Mouse (Mus musculus) megakaryocyte progenitor cell, adult 5-6 weeks (primary cell): ENCODE results near the gene Npc2. TPM values are rescaled to one million over a fixed set of nuclear protein-coding genes. Genes with fewer than 3 reads are reported as not detected.

Experiments used
- ATAC-seq: replicated peaks from 2 replicates; pipeline ENCODE4 v1.8.0; 2016; ENCODE audit warnings: mild to moderate bottlenecking, moderate TSS enrichment, inconsistent platforms; ENCODE audit not compliant: poor library complexity
- total RNA-seq, 2 experiments: library from RNA; stranded (forward) in 1 of 2; stranded (reverse) in 1 of 2; fragments of 157-497, 149-512 nt in 1 of 2; fragments of 200-1000 nt in 1 of 2; gene quantifications; 2 replicates each; pipeline versions ENCODE4 v1.2.3 to v1.2.4; 2015 to 2017

The Npc2 gene
- total RNA-seq (2015) (98.8 and 112 TPM in 2 replicates), total RNA-seq (2017) (65.3 and 70.9 TPM in 2 replicates)

DNA sequence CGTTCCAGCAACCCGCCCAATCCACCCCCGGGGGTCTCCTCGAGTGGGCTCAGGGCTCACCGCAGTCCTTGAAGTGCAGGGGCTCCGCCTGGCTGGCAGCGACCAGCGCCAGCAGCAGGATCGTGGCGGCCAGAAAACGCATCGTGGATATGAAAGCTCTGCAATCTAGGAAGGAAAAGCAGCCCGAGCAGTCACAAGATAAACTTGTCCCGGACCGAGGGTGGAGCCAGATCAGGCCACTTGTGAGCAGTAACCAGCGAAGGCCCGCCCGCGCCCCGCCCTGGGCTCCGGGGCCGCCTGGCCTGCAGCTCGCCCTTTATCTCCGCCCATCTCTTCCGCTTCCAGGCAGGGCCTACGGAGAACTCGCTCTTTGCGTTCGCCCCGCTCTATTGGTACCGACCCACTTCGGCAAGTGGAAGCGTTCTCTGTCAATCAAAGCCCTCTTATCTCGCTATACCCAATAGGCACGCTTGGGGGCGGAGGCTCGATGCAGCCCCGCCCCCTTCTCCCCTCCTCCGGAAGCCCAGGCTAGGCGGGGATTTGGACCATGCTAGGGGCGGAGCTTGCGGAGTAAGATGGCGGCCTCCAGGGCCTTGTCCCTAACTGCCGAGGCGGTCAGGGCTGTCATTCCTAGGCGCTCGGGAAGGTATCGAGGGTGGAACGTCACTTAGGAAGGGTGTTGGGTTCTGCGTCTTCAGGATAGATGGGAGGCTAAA, at the start of gene Npc2, which contains the start of gene Isca2:
Gene Npc2, minus strand, starts transcription at position 427 of the 716 bp plus-strand sequence.
Gene Isca2, plus strand, starts transcription at position 526 of the 716 bp plus-strand sequence.
- peak; percentile 93 for ATAC-seq

DNA sequence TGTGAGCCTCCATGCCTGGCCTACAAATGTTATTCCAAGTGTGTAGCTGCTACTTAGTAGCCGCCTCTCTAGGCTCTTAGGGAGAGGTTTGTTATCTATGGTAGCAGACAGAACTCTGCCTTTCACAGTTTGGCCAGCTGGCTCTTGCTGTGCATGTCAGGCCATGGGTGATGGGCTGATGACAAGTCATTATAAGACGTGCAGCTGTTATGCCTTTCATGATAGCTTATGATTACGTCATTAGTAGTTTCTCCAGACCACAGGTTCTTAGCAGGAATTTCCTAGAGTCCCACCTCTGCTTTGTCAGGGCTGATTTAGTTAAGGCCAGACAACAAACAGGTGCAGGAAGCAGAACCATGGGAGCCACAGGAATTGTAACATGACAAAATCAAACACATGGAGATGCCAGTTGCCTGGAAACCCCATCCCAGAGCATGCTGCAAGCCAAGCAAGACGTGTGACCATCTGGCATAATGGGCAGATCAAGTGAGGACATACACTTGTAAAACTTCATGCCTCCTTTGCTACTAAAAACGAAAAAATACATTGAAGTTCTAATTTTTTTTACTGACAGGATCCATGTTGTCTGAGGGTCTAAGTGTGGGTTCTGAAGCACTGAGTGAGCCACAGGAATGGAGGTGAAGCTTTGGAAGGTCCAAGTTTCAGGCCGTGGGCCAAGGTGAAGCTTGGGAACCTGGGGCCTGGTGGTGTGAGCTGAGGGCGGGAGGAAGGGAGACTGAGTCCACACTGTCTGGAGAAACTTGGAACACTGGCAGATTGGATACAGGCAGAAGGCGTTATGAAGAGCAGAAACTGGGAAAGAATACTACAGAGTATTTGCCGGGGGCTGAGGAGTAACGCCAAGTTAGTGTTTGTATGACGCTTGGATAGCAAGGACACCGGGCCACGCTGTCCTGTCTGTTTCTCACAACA, 46.5 kb upstream of the Npc2 start:
- peak; percentile 98 for ATAC-seq

DNA sequence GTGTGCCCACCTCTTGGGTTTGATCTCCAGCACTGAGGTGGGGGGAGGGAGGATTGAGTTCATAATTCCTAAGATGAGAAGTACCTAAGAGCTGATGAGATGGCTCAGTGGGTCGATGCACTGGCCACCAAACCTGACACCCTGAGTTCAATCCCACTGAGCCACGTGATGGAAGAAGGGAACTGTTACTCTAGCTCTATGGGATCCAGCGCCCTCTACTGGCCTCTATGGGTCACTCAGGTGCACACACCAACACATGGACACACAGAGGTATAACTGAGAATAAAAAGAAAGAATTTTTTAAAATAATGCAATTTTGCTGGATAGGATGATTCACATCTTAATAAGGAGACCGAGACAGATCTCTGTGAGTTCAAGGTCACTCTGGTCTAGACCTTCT, 45.5 kb upstream of the Npc2 start:
- peak; percentile 37; the same call in 1 of the 2 replicates for ATAC-seq

DNA sequence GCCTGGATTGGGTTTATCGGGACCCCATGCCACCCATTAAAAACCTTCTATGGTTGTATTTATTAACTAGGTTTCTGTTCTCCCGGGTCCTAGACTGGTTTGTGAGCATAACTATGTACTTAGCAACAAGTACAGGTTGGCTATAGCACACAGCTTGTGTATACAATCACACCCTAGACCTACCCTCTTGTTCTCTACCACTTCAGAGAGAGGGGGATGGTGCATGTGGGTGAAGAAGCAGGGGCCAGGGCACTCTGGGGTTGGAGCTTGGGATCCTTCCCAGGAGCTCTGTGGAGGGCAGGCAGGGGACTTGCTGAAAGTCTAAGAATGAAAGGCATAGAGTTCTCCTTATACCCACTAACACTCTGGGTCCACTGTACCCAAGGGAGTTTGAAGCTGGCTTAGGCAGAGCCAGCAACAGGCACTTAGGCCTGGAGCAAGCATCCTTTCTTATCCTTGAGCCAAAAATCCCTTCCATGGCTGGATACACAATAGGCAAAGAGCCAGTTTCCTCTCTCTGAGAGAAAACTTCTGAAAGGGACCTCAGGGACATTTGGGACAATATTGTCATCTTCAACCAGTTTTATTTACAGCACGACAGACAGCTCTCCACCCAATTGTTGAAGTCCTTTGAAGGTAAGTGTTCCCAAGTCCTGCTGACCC, 41.8 kb upstream of the Npc2 start:
- no peak for ATAC-seq

DNA sequence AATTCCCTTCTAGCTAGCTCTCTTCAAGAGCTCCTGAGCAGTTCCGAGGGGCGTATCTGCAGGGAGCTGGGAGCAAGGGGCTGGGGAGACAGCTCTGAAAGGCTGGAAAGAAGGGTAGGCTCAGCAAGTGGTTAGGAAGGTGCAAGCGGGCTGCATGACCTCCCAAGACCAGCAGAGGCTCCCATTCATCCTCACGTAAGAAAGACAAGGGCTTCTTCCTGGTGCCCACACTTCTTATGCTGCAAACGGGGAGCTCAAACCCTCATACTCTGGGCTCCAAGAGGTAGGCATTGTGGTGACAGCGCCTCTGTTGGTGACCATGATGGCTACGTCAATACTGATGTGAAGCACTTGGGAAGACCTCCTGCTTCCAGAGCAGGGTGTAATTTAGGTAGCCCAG, 40.8 kb upstream of the Npc2 start:
- ATAC-seq = peak; percentile 55

DNA sequence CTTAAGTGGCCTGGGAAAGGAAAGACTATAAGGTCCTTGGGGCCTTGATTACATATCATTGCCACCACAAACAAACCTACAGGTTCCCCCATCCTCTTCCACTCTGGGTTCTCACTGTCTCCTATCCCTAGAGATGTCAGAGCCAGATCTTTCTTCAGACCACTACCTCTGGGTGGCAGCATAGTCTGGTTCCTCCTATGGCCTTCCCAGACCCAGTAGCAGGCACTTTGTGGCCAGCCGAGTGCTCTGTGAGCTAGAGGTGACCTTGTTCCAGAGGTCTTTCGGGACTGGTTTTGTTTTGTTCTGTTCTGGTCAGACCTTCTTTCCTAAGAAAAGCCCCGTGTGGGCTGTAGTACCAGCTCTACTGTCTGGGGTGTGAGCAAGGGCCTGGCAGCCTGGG, 39.1 kb upstream of the Npc2 start:
- ATAC-seq = peak; percentile 51; the same call in 1 of the 2 replicates

DNA sequence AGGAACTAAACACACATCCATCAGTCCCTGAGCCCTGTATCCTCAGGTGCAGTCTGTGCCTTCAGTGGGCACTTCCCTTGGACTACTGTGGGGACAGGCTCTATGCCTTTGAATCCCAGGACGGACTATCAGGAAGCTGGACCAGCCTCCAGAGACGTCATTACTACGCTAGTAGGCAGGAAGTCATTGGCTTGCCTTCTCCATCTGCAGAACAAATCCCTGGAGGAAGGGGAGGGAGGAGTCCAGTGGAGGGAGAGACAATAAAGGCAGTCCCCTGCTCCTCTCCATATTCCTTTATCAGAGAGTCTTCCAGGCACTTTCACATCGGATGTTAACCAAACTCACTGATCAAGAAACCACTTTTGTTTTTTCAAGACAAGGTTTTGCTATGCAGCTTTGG, 38.6 kb upstream of the Npc2 start:
- ATAC-seq = no peak

DNA sequence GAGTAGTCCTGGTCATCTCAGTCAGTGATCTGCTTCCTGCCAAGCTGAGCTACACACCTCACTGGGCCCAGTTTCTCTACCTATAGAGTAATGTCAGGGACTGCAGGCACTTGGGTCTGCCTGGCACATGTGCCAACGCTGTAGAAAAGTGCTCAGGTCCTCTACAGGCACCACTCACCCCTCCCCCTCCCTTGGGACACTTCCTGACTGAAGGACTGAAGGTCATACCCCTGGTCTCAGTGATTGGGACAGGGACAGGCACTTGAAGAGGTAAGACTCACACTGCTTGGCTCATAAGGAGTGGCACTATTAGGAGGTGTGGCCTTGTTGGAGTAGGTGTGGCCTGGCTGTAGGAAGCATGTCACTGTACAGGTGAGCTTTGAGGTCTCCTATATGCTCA, 37.9 kb upstream of the Npc2 start:
- no peak for ATAC-seq

DNA sequence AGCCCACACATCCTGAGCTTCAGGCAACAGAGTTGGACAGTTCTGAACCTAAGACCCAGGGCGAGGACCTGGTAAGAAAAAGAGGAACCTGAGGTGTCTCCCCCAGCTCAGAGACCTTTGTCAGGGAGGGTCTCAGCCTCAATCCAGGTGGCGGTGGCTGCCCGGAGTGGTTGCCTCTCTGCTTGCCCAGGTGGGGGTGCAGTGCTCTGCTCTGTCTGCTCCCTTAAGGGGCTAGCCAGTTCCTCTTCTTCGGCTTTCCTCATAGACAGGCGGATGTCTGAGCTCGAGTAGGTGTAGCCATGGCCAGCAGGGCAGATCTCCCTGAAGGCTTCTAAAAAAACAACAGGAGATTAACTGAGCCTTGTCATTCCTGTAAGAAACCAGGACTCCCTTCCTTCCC, 36.1 kb upstream of the Npc2 start:
- ATAC-seq = peak; percentile 50

DNA sequence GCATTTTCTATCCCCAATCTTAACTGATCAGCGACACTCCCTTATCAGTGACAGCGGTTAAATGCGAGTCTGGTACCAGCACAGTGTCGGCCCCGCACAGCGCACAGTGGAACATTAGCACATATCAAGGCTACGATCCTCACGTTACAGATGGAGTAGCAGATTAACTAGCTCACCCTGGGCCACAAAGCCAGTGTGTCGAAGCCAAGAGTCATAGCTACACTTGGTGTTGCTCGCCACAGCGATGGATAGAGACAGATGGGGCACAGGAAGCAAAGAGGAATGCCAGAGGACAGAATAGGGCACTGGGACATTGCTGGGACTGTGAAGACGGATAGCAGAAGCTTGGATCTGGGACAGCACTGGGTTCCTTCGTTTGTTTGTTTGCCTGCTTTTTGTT, 34.4 kb upstream of the Npc2 start:
- no peak for ATAC-seq

DNA sequence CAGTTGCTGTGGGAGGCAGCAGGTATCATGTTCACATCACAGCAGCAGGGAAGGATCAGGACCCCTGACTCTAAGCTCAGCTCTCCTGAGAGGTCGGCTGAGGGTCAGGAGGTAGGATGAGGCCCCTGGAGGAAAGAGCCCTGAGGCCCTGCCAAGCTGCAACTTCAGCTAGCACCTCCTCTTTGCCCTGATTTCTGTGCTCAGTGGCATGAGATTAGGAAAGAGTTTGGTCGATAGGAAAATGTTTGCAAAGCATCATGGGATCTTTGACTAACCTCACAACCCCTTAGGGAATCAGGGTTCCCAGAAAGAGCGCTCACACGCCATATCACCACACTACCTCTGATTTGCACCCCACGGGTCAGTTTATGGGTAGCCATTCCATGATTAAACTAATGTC, 33.8 kb upstream of the Npc2 start:
- no peak for ATAC-seq

DNA sequence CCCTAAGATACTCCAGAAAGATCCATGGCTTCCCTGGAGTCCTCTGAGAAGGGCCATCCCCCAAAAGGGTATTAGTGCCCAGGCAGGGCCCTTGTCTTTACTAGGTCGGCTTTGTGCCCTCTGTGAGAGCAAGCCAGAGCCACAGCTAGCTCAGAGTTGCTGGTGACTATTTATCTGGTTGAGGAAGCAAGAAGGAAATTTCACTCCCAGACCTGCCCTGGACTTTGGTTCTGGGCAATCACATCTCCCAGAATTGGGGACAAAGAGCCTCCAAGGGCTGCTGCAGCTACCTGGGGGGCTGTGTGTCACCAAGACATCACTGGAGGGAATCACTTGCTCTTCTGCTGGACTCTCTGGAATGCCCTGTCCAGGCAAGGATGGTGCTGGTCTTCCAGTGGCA, 33.1 kb upstream of the Npc2 start:
- no peak for ATAC-seq

DNA sequence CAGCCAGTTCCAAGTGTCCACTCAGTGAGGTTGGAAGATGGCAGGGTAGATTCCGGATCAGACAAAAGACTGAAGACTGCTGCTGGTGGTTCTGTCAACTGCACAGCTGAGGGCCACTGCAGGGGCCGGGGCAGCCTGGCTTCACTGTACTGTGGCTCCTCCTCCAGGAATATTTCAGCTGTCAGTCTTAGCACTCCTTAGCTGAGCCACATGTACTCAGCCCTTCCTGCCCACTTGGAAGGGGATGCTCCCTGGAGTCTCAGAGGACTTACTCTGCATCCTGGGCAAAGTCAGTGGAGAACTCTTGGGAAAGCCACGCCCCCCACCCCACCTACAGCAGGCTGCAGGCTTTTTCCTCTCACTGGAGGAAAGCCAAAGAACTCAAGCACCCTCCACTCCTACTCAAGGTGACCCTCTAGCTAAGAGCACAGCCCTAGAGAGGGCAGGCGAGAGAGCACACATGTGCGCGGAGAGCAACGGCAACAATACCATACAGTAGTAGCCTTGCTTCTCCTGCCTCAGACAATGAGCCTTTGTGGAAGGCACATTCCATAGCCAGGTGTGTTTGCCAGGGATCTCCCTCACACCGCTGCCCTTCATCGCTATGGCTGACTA, 32.4 kb upstream of the Npc2 start:
- ATAC-seq = no peak

DNA sequence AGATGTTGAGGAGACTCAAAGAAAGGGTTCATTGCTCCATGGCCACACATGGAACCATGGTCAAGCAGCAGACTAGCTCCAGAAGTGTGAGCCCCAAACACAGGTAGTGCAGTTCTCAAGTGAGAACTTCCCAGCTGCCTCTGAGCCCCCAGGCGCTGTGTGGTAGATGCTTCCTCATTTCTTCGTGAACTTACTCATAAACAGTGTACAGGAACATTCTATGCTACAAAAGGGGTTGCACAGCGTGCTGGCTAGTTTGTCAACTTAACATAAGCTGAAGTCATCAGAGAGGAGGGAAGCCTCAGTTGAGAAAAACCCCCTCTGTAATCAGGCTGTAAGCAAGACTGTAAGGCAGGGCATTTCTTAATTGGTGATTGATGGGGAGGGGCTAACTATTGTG, 29.7 kb upstream of the Npc2 start:
- ATAC-seq = peak; percentile 54; the same call in 1 of the 2 replicates

DNA sequence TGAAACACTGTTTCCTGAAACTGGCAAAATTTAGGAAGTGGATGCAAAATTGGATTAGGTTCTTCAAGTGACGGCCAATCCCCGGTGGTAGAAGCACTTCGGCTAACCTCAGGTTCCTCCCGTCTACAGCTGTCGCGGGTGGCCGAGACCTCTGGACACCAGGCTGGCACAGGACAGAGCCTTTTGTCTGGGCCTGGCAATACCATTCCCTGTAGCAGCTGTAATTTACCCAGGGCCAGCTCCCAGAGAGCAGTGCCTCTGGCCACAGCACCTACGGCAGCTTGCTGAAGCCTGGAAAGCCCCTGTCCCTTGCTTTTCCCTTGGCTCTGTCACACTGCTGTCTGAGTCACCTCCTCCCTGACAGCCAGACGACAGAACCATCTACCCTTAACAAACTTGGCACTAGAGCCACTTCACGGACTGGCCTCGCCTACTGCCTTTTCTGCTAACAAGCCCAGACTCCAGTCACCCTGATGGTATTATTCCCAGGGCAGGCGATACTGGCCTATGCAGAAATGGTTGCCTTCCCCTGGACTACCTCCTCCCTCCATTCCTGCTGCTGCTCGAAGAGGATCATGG, 28.7 kb upstream of the Npc2 start:
- ATAC-seq = no peak

DNA sequence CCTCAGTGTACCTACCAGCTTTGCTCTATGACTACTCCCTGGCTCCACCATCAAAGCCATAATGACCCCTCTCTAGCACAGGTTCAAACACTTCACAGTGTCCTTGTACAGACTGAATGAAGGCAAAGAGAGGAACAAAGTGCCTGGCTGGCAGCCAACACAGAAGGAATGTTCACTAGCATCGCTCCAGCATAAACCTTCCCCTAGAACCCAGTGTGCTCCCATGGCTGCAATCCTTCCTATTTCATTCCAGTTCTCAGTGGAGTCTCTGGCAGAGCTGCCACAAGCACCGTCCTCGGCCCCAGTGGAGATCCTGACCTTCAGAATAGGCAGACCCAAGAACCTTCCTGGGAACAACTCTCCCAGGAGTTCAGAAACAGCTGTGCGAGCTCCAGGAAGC, 27.5 kb upstream of the Npc2 start:
- no peak for ATAC-seq

DNA sequence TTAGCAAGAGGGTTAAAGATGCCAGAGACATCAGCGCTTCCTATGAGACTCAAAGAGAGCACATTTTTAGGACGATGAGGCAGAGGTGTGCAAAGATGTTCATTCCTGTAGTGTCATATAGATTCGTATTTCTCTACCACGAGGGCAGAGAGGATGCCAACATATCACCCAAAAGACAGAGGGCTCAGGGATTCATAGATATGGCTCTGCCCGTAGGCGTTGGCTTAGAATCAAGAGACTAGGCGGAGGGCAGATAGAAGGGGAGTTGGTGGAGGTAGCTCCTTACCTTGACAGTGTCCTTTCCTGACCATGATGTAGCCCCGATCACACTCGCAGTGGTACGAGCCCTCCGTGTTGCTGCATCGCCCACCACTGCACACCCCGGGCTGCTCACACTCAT, 26.1 kb upstream of the Npc2 start:
- peak; percentile 47; the same call in 1 of the 2 replicates for ATAC-seq

DNA sequence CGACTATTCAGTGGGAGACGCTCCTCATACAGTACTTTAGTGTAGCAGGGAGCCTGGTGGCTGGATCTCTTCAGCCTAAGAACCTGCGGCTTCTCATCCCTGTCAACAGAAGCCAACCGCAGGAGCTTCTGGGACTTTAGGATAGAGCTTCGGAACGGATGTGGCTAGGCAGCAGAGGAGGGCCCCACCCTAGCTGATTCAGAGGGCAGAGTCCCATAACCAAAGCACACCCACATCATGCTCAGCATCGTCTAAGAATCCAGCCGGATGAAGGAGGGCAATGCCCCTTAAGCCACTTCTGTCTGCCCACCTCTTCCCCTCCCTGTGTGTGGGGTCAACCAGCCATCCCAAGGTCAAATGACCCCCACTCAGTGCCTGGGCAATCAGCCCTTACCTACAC, 21.7 kb upstream of the Npc2 start:
- no peak for ATAC-seq

DNA sequence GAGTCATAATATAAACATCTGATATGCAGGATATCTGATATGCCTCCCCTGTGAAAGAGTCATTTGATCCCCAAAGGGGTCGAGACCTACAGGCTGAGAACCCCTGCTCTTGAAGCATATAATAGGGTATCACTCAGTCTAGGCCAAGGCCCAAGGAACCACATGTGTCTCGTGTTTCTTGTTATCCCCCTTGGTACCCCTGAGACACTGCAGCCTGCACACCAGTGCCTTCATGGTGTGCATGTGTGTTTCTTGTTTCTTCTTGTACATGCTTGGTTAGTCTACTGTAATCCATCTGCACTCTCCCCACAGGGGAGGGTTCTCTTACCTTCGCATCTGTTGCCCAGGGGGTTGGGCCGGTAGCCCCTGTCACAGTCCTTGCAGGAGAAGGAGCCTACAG, 19.7 kb upstream of the Npc2 start:
- ATAC-seq = no peak

DNA sequence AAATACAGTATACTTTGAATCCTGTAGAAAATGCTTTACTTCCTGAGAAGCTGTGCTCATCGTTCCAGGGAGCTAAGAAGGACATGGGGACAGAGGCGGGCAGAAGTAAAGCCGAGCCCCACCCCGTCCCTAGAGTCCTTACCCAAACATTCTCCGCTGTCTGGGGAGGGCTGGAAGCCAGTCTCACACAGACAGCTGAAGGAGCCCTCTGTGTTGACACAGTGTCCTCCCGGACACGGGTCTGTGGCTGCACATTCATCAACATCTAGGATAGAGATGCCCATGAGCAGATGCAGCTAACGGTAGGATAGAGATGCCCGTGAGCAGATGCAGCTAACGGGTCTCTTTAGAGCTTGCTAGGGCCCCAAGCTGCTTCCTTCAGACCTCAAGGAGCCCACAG, 17.9 kb upstream of the Npc2 start:
- no peak for ATAC-seq

DNA sequence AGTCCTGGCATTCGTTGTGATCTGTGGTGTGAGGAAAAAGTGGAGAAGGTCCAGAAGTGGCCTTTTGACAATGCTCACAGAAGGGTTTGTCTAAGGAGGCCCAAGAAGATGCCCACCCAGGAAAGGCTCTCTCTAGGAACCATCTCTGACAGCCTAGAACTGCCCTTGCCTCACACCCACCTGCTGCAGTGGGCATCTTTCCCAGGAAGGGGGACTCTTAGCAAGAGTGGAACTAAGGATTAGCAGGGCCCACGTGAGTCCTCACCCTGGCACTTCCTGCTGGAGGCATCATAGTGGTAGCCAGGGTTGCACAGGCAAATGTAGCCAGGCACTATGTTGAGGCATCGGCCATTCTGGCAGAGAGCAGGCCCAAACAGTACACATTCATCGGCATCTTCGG, 13.1 kb upstream of the Npc2 start:
- ATAC-seq = no peak
